Mouse (Mus musculus): Measurements from ENCODE around the gene Kcnk4. TPM values are rescaled to one million over a fixed set of nuclear protein-coding genes. Genes with fewer than 3 reads are reported as not detected.
"Not testable (repeated sequence)": the region's sequence is repeated elsewhere in the genome, so short reads cannot be mapped to it uniquely, and the experiment has no call there.

Gene Kcnk4
- total RNA-seq, 2 experiments from 2014 or later = 39.1 to 39.2 TPM

- DNase-seq (ENCODE audit: extremely low spot score in 1 of 2, low spot score in 2 of 2) = peak; percentile 91
- Histone ChIP-seq H3K27ac (peak within 1 kb of the TSS; percentile 99), H3K4me3 (peak within 1 kb of the TSS; percentile 91)
- TF ChIP-seq CTCF (IDR thresholded peaks at IDR 0.05) = no peak
- intact Hi-C loops (cut with DNase I) = loop anchor here (2.0 to 5.0 kb wide), 3 partner anchors 52 to 412 kb away; partner anchors contain the start of genes Ccdc88b and Rps6ka4
Observed at GRCm38 (mm10) chr19:6909507-6910289, 24.6 kb downstream of the Kcnk4 start, which contains the start of the genes Trmt112 and Prdx5. Gene Trmt112 (plus strand): TSS chr19:6909698. Gene Prdx5 (minus strand): TSS chr19:6910106.

DNA sequence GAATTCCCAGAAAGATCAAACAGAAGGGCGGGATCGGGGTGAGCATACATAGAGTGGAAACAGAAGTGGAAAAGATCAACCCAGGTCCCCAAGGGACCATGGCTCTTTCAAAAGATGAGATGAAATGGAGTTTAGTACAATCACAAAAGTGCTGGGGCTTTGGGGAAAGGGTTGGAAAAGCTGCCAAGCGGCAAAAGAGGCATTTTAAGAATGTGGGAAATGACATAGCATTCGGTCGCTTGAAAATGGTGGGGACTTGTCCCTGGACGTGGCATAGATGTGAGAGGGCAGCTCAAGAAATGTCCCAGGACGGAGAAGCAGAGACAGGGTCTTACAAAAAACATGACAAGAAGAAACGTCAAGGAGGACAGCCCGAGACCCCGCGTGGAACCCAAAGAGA is 25.3 kb downstream of the Kcnk4 start:
- Histone ChIP-seq H3K27ac (peak overlapping the region; percentile 99), H3K4me3 (peak overlapping the region; percentile 91)
- no peak for DNase-seq (ENCODE audit: extremely low spot score in 1 of 2, low spot score in 2 of 2)
- no peak for TF ChIP-seq CTCF (IDR thresholded peaks at IDR 0.05)
- intact Hi-C loops (cut with DNase I) = loop anchor here (2.0 to 5.0 kb wide), 3 partner anchors 52 to 412 kb away; partner anchors contain the start of genes Ccdc88b and Rps6ka4

DNA sequence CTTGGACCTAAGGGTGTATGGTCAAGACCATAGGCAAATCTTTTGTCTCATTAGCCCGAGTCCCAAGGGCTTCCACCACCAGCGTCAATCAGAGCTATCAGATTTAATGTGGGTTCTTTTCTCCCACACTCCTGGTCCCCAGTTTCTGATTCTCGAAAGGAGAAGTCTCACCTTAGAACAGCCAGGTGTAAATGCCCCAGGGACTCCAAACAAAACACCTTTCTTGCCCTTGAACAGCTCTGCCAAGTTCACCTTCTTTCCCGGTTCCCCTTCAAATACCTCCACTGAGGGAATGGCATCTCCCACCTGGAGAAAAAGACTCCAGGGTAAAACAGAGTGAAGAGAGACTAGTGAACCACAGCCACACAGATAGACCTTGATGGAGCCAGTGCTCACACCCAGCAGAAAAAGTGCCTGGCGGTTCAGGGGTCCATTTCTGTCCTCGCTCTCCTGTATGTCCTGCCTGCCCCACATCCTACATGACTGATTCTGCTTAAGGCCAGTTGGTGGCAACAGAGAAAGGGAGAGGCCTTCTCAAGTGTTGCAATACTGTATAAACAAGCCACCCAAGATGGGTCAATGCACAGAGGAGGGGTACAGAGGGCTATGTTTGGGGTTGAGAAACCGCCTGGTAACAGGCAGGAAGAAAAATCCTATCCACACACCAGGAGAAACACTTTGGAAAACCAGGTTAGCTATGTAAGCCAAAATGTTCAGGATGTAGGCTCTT is 26.3 kb downstream of the Kcnk4 start:
- DNase-seq (ENCODE audit: extremely low spot score in 1 of 2, low spot score in 2 of 2) = peak in 1 of 2 experiments; percentile 6
- Histone ChIP-seq H3K4me3 (peak overlapping the region; percentile 91), H3K27ac (peak overlapping the region; percentile 40; the same call in 1 of the 2 replicates)
- no peak for TF ChIP-seq CTCF (IDR thresholded peaks at IDR 0.05)
- intact Hi-C loops (cut with DNase I) = loop anchor here (2.0 to 5.0 kb wide), 3 partner anchors 51 to 411 kb away; partner anchors contain the start of genes Ccdc88b and Rps6ka4

- DNase-seq (ENCODE audit: extremely low spot score in 1 of 2, low spot score in 2 of 2) = peak in 1 of 2 experiments; percentile 12
- intact Hi-C loops (cut with DNase I) = loop anchor here (5.0 kb wide), 2 partner anchors 50 to 410 kb away; partner anchors contain the start of gene Ccdc88b
- Histone ChIP-seq H3K27ac (no peak overlapping the region), H3K4me3 (no peak overlapping the region)
- no peak for TF ChIP-seq CTCF (IDR thresholded peaks at IDR 0.05)
Observed at GRCm38 (mm10) chr19:6907094-6907493, 27.2 kb downstream of the Kcnk4 start.

DNA sequence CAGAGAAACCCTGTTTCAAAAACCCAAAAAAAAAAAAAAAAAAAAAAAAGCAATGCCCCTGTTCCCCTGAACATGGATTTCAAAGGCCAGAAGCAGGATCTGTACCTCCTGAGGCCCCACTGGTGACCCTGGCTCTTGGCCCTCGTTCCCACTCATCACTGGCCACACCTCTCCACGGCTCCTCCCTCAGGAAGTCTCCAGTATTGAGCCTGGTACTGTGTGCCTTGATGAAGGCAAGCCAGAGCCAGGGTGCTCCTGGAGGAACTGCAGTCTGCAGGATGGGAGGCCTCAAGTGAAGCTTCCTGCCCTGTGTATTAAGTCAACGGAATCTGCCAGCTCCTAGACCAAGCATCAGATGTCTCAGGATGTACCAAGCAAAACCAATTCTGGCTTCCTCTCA is 28.1 kb downstream of the Kcnk4 start:
- H3K4me3 ChIP-seq = no peak overlapping the region
- no peak for TF ChIP-seq CTCF (IDR thresholded peaks at IDR 0.05)
- DNase-seq (ENCODE audit: extremely low spot score in 1 of 2, low spot score in 2 of 2) = peak in 1 of 2 experiments; percentile 7
- H3K27ac ChIP-seq = no peak overlapping the region
- intact Hi-C loops (cut with DNase I) = loop anchor here (5.0 kb wide), 2 partner anchors 49 to 409 kb away; partner anchors contain the start of gene Ccdc88b

GRCm38 (mm10) chr19:6905498-6906159 is 28.7 kb downstream of the Kcnk4 start:
- peak in 1 of 2 experiments; percentile 7 for DNase-seq (ENCODE audit: extremely low spot score in 1 of 2, low spot score in 2 of 2)
- Histone ChIP-seq H3K4me3 (no peak overlapping the region), H3K27ac (no peak overlapping the region)
- TF ChIP-seq CTCF (IDR thresholded peaks at IDR 0.05) = no peak
- intact Hi-C loops (cut with DNase I) = loop anchor here (5.0 kb wide), 2 partner anchors 48 to 408 kb away; partner anchors contain the start of gene Ccdc88b

DNA sequence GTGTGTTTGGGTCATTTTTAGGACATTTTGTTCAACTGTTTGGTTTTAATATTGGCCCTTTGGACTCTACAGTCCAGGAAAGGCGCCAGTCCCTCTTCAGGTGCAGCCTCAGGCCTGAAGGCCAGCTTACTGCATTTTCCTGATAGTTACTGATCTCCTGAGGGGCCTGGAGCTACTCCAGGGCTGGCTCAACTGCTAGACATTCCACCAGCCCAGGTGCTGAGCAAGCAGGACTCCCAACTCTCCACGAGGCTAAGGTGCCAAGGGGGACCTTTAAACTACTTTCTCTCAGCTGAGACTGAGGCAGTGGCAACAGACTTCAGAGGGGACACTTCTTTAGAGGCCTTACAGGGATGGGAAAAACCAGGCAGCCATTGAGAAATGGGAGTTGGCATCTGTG is 29.5 kb downstream of the Kcnk4 start:
- no peak for TF ChIP-seq CTCF (IDR thresholded peaks at IDR 0.05)
- Histone ChIP-seq H3K4me3 (no peak overlapping the region), H3K27ac (no peak overlapping the region)
- no peak for DNase-seq (ENCODE audit: extremely low spot score in 1 of 2, low spot score in 2 of 2)
- intact Hi-C loops (cut with DNase I) = loop anchor here (5.0 kb wide), 2 partner anchors 48 to 408 kb away; partner anchors contain the start of gene Ccdc88b

DNA sequence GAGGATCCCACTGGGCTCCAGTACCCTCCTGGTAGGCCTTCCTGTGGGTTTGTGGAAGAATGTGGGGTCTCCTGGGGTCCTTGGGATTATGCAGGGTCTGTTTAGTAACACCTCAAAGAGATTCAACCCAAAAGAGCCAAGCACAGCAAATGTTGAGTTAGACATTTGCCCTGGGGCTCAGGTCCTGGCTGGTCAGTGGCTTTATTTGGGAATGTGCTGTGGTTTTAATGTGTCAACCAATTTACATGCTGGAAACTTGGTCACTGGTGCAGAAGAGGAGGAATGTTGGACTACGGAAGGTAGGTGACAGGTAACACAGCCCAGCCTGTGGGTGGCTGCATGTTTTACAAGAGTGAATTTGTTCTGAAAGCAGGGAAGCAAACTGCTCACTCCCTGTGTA is 31.3 kb downstream of the Kcnk4 start:
- no peak for TF ChIP-seq CTCF (IDR thresholded peaks at IDR 0.05)
- DNase-seq (ENCODE audit: extremely low spot score in 1 of 2, low spot score in 2 of 2) = no peak
- H3K4me3 ChIP-seq = no peak overlapping the region
- H3K27ac ChIP-seq = no peak overlapping the region
- intact Hi-C loops (cut with DNase I) = no loop called here

DNA sequence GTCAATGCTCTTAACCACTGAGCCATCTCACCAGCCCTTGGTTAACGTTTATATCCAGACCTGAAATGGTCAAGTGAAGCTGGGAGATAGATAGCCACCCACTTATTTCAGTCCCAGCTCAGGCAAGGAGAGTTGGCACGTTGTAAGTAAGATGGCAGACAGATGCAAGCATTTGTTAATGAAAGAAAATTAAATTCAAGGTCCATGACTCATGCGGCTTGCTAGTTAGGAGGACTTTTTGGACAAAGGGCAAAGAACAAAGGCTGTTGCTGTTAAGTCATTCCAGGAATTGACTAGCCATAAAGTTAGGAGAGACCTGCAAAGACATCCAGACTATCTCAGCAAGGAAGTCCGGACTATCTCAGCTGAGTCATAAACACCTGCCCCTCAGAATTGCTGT is 34.7 kb downstream of the Kcnk4 start:
- H3K4me3 ChIP-seq = no peak overlapping the region
- intact Hi-C loops (cut with DNase I) = no loop called here

GRCm38 (mm10) chr19:6895608-6896305 is 38.6 kb downstream of the Kcnk4 start:
- intact Hi-C loops (cut with DNase I); H3K27ac ChIP-seq; DNase-seq (ENCODE audit: extremely low spot score in 1 of 2, low spot score in 2 of 2): not testable (repeated sequence)

More for the DNA sequence above, 34.7 kb downstream of the Kcnk4 start:
- DNase-seq (ENCODE audit: extremely low spot score in 1 of 2, low spot score in 2 of 2) = no peak
- H3K27ac ChIP-seq = no peak overlapping the region
- no peak for TF ChIP-seq CTCF (IDR thresholded peaks at IDR 0.05)

More at GRCm38 (mm10) chr19:6895608-6896305, 38.6 kb downstream of the Kcnk4 start:
- H3K4me3 ChIP-seq = not testable (repeated sequence)

Data from left cerebral cortex, adult 2 months (tissue).